Mouse (Mus musculus): Measurements from ENCODE around the gene Hist2h2bb. TPM values are rescaled to one million over a fixed set of nuclear protein-coding genes. Genes with fewer than 3 reads are reported as not detected.

Hist2h2bb gene
- total RNA-seq, 2 experiments from 2014 or later, result 715 to 4,039 TPM

- no peak for ATAC-seq (replicated peaks; ENCODE audit: low FRiP score, poor library complexity, severe bottlenecking)
Observed at GRCm38 (mm10) chr3:96292641-96293040, 23.1 kb downstream of the Hist2h2bb start.

- ATAC-seq (replicated peaks; ENCODE audit: low FRiP score, poor library complexity, severe bottlenecking), result no peak
Observed at GRCm38 (mm10) chr3:96293368-96293767, 23.8 kb downstream of the Hist2h2bb start.

GRCm38 (mm10) chr3:96293787-96294186 is 24.2 kb downstream of the Hist2h2bb start, which contains the start of gene Fcgr1:
TSS of gene Fcgr1 (minus strand) at chr3:96293969.
- no peak for ATAC-seq (replicated peaks; ENCODE audit: low FRiP score, poor library complexity, severe bottlenecking)

- ATAC-seq (replicated peaks; ENCODE audit: low FRiP score, poor library complexity, severe bottlenecking), result no peak
Observed at GRCm38 (mm10) chr3:96298360-96298759, 28.8 kb downstream of the Hist2h2bb start.

- no peak for ATAC-seq (replicated peaks; ENCODE audit: low FRiP score, poor library complexity, severe bottlenecking)
Observed at GRCm38 (mm10) chr3:96299562-96299961, 30.0 kb downstream of the Hist2h2bb start.

GRCm38 (mm10) chr3:96300706-96301529 is 31.4 kb downstream of the Hist2h2bb start:
- ATAC-seq (replicated peaks; ENCODE audit: low FRiP score, poor library complexity, severe bottlenecking), result no peak

GRCm38 (mm10) chr3:96302076-96302475 is 32.5 kb downstream of the Hist2h2bb start:
- ATAC-seq (replicated peaks; ENCODE audit: low FRiP score, poor library complexity, severe bottlenecking), result no peak

- ATAC-seq (replicated peaks; ENCODE audit: low FRiP score, poor library complexity, severe bottlenecking), result no peak
Observed at GRCm38 (mm10) chr3:96306506-96306905, 37.0 kb downstream of the Hist2h2bb start.

GRCm38 (mm10) chr3:96309441-96309840 is 39.9 kb downstream of the Hist2h2bb start:
- no peak for ATAC-seq (replicated peaks; ENCODE audit: low FRiP score, poor library complexity, severe bottlenecking)

GRCm38 (mm10) chr3:96312341-96313098 is 43.0 kb downstream of the Hist2h2bb start:
- no peak for ATAC-seq (replicated peaks; ENCODE audit: low FRiP score, poor library complexity, severe bottlenecking)

Other genes with a start within 250 kb of the Hist2h2bb start
- 2.5 and 14.2 TPM in 2 replicates for gene Vps45, start 211.3 kb upstream of the Hist2h2bb start, total RNA-seq (2015; ENCODE audit: low replicate concordance)
- 5.1 and 7.1 TPM in 2 replicates for gene Vps45, start 211.3 kb upstream of the Hist2h2bb start, total RNA-seq (2017; ENCODE audit: low replicate concordance)
- gene Otud7b, start 165.2 kb upstream of the Hist2h2bb start, total RNA-seq (2015; ENCODE audit: low replicate concordance), result 1.0 and 2.1 TPM in 2 replicates
- gene Otud7b, start 165.2 kb upstream of the Hist2h2bb start, total RNA-seq (2017; ENCODE audit: low replicate concordance), result 6.1 and 12.8 TPM in 2 replicates
- gene Mtmr11, start 107.7 kb upstream of the Hist2h2bb start, total RNA-seq (2015; ENCODE audit: low replicate concordance), result not detected in 2 replicates
- gene Mtmr11, start 107.7 kb upstream of the Hist2h2bb start, total RNA-seq (2017; ENCODE audit: low replicate concordance), result 0.34 TPM in 1 of 2 replicates, not detected in the other
- 20.9 and 24.9 TPM in 2 replicates for gene Sf3b4, start 97.4 kb upstream of the Hist2h2bb start, total RNA-seq (2015; ENCODE audit: low replicate concordance)
- 3.6 and 3.8 TPM in 2 replicates for gene Sf3b4, start 97.4 kb upstream of the Hist2h2bb start, total RNA-seq (2017; ENCODE audit: low replicate concordance)
- gene Sv2a, start 88.6 kb upstream of the Hist2h2bb start, total RNA-seq (2015; ENCODE audit: low replicate concordance), result not detected in 2 replicates
- not detected in 2 replicates for gene Sv2a, start 88.6 kb upstream of the Hist2h2bb start, total RNA-seq (2017; ENCODE audit: low replicate concordance)
- 8.8 TPM in 1 of 2 replicates, not detected in the other for gene Bola1, start 50.0 kb upstream of the Hist2h2bb start, total RNA-seq (2015; ENCODE audit: low replicate concordance)
- gene Bola1, start 50.0 kb upstream of the Hist2h2bb start, total RNA-seq (2017; ENCODE audit: low replicate concordance), result 3.2 and 5.9 TPM in 2 replicates
- gene Hist2h2ab, start 49.9 kb upstream of the Hist2h2bb start, total RNA-seq (2015; ENCODE audit: low replicate concordance), result 6.5 TPM in 1 of 2 replicates, not detected in the other
- 35.6 and 94.8 TPM in 2 replicates for gene Hist2h2ab, start 49.9 kb upstream of the Hist2h2bb start, total RNA-seq (2017; ENCODE audit: low replicate concordance)
- gene Hist2h2ac, start 48.9 kb upstream of the Hist2h2bb start, total RNA-seq (2015; ENCODE audit: low replicate concordance), result 18.3 and 36.8 TPM in 2 replicates
- gene Hist2h2ac, start 48.9 kb upstream of the Hist2h2bb start, total RNA-seq (2017; ENCODE audit: low replicate concordance), result 1,217 and 1,495 TPM in 2 replicates
- 19.2 and 22.6 TPM in 2 replicates for gene Hist2h2be, start 48.6 kb upstream of the Hist2h2bb start, total RNA-seq (2015; ENCODE audit: low replicate concordance)
- gene Hist2h2be, start 48.6 kb upstream of the Hist2h2bb start, total RNA-seq (2017; ENCODE audit: low replicate concordance), result 19.5 and 32.7 TPM in 2 replicates
- 139 and 198 TPM in 2 replicates for gene Hist2h3c2, start 30.6 kb upstream of the Hist2h2bb start, total RNA-seq (2015; ENCODE audit: low replicate concordance)
- 86.0 and 97.2 TPM in 2 replicates for gene Hist2h3c2, start 30.6 kb upstream of the Hist2h2bb start, total RNA-seq (2017; ENCODE audit: low replicate concordance)
- gene Hist2h2aa2, start 29.5 kb upstream of the Hist2h2bb start, total RNA-seq (2015; ENCODE audit: low replicate concordance), result 65.5 and 89.0 TPM in 2 replicates
- gene Hist2h2aa2, start 29.5 kb upstream of the Hist2h2bb start, total RNA-seq (2017; ENCODE audit: low replicate concordance), result 1,562 and 3,181 TPM in 2 replicates
- gene Hist2h2aa1, start 24.3 kb upstream of the Hist2h2bb start, total RNA-seq (2015; ENCODE audit: low replicate concordance), result not detected in 2 replicates
- 1,803 and 3,861 TPM in 2 replicates for gene Hist2h2aa1, start 24.3 kb upstream of the Hist2h2bb start, total RNA-seq (2017; ENCODE audit: low replicate concordance)
- 16.7 and 20.9 TPM in 2 replicates for gene Hist2h3c1, start 23.1 kb upstream of the Hist2h2bb start, total RNA-seq (2015; ENCODE audit: low replicate concordance)
- 15.1 TPM in 1 of 2 replicates, not detected in the other for gene Hist2h3c1, start 23.1 kb upstream of the Hist2h2bb start, total RNA-seq (2017; ENCODE audit: low replicate concordance)
- gene Hist2h4, start 6.4 kb upstream of the Hist2h2bb start, total RNA-seq (2015; ENCODE audit: low replicate concordance), result 114 and 128 TPM in 2 replicates
- gene Hist2h4, start 6.4 kb upstream of the Hist2h2bb start, total RNA-seq (2017; ENCODE audit: low replicate concordance), result 46.8 and 67.0 TPM in 2 replicates
- 373 and 489 TPM in 2 replicates for gene Hist2h3b, start 1.1 kb upstream of the Hist2h2bb start, total RNA-seq (2015; ENCODE audit: low replicate concordance)
- 312 and 340 TPM in 2 replicates for gene Hist2h3b, start 1.1 kb upstream of the Hist2h2bb start, total RNA-seq (2017; ENCODE audit: low replicate concordance)
- gene Fcgr1, start 24.2 kb downstream of the Hist2h2bb start, total RNA-seq (2015; ENCODE audit: low replicate concordance), result 9.0 and 10.8 TPM in 2 replicates
- 4.0 and 4.5 TPM in 2 replicates for gene Fcgr1, start 24.2 kb downstream of the Hist2h2bb start, total RNA-seq (2017; ENCODE audit: low replicate concordance)
- not detected in 2 replicates for gene BC107364, start 182.6 kb downstream of the Hist2h2bb start, total RNA-seq (2015; ENCODE audit: low replicate concordance)
- not detected in 2 replicates for gene BC107364, start 182.6 kb downstream of the Hist2h2bb start, total RNA-seq (2017; ENCODE audit: low replicate concordance)

Measured in erythroblast, adult 5-6 weeks (primary cell).